In genomic region chr14:21932771-21933170, GRCm38 (mm10) we compare ENCODE assay signal across 14 mouse cellular contexts. TPM values are rescaled to one million over a fixed set of nuclear protein-coding genes. Genes with fewer than 3 reads are reported as not detected.
A peak's percentile ranks its signal among the peaks of the same experiment; 100 is the strongest.
DNase-seq lines count a peak whose midpoint lies in the region; TF ChIP-seq lines count a peak whose summit lies in the region.
"Had no signal": no experiment of that assay in that cellular context is flagged by ENCODE, and none has a peak within 500 bp of the region (broad histone marks: within the 10 kb centered on the region; RNA-seq: fewer than 3 reads in every experiment).

No protein-coding gene starts in this region.

- H3K4me3 ChIP-seq in layer of hippocampus, adult 2 months = no peak overlapping the region
- H3K4me3 ChIP-seq in left cerebral cortex, adult 2 months = no peak overlapping the region
- H3K4me3 ChIP-seq: embryonic facial prominence, embryonic 10.5 days; heart, embryonic 15.5 days; lung, embryonic 15.5 days had no signal

- no peak overlapping the region for H3K27ac ChIP-seq in layer of hippocampus, adult 2 months
- H3K27ac ChIP-seq in left cerebral cortex, adult 2 months = peak overlapping the region; percentile 51
- H3K27ac ChIP-seq: embryonic facial prominence, embryonic 10.5 days; heart, embryonic 15.5 days; lung, embryonic 15.5 days had no signal

- DNase-seq in adrenal gland, postnatal 14 days = peak; percentile 9
- no peak for DNase-seq in adrenal gland, postnatal 25 days
- peak; percentile 8 to 16 for DNase-seq in layer of hippocampus, adult 2 months (ENCODE audit: low spot score in 2 of 2)
- no peak for DNase-seq in layer of hippocampus, postnatal 36 days
- DNase-seq in 416B (ENCODE audit: low read depth) = peak; percentile 46
- DNase-seq in left cerebral cortex, adult 2 months (ENCODE audit: extremely low spot score in 1 of 2, low spot score in 2 of 2) = peak in 1 of 2 experiments; percentile 23
- no peak for DNase-seq in spleen, adult 18-20 months
- DNase-seq in retina, postnatal 1 day = no peak
- DNase-seq: gastrocnemius, postnatal 25 days; kidney, postnatal 14 days; thymus, postnatal 14 days had no signal

- TF ChIP-seq CTCF in layer of hippocampus, adult 2 months (conservative IDR thresholded peaks at IDR 0.05) = no peak
- TF ChIP-seq CTCF in left cerebral cortex, adult 2 months (IDR thresholded peaks at IDR 0.05) = no peak

- intact Hi-C loops in left cerebral cortex, adult 2 months (cut with DNase I) = no loop called here

RNA-seq across cellular contexts. Expression of gene Zfp503, which starts 56.6 kb away (rescaled TPM):
- 22.3 and 24.3 TPM in 2 replicates for total RNA-seq in adrenal gland, postnatal 14 days (2021)
- total RNA-seq in adrenal gland, postnatal 25 days (2021) = 27.5 and 33.3 TPM in 2 replicates
- 1 to 10 TPM; 2.2 to 2.5 TPM for total RNA-seq in layer of hippocampus, adult 2 months (2021)
- total RNA-seq in layer of hippocampus, postnatal 36 days (2021) = 1 to 10 TPM; 2.8 to 3.0 TPM
- total RNA-seq in left cerebral cortex, adult 2 months (2021) = 1 to 10 TPM; 2.2 to 3.3 TPM

Comparison
In these comparisons a context has a peak if more than half of its experiments do, and no peak if none do; other contexts are left out.
1. DNase-seq: peak in adrenal gland, postnatal 14 days (single experiment), layer of hippocampus, adult 2 months (2 of 2) and 416B (single experiment); none in adrenal gland, postnatal 25 days (single experiment), layer of hippocampus, postnatal 36 days (0 of 2), spleen, adult 18-20 months (0 of 2) and retina, postnatal 1 day (single experiment).